Mouse (Mus musculus): ENCODE measurements around the gene Cep131. TPM values are rescaled to one million over a fixed set of nuclear protein-coding genes. Genes with fewer than 3 reads are reported as not detected.

Cep131 gene
- polyA plus RNA-seq, 1 experiment from 2014 or later: 15.5 TPM

DNA sequence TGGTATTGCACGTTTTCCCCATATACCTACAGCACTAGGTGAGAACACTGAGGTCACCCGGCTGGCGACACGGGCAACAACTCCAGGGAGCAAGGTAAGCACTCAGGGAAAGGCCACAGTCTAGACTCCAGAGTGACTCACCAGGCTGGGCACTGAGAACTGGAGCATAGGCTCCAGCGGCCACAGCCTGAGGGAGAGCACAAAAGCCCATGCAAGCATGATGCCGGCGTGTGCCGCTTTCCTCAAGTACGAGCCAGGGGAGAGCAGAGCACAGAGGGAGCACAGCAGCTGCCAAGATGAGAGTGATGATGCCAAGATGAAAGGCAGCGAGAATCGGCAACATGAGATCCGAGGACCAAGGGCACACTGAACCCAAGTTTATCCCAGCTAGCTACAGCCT lies 35.5 kb upstream of the Cep131 start:
- WGBS: 70% methylated on average over 12 of the region's 12 CpGs
- Histone ChIP-seq H3K4me1 (replicated peaks; ENCODE audit: insufficient read depth, low read length) (no peaks in the 10 kb centered on the region), H3K9me3 (replicated peaks; ENCODE audit: low read length) (no peaks in the 10 kb centered on the region), H3K36me3 (ENCODE audit: insufficient read depth, low read length) (peaks cover 36% of the 10 kb centered on the region), H3K27ac (no peak overlapping the region), H3K9ac (ENCODE audit: low read depth, low read length) (no peak overlapping the region), H3K4me2 (ENCODE audit: low read length) (no peak overlapping the region), H3K27me3 (ENCODE audit: insufficient read depth, low read length) (no peaks in the 10 kb centered on the region), H3K4me3 (replicated peaks; ENCODE audit: low read depth, low read length) (no peak overlapping the region)
- ATAC-seq (replicated peaks; ENCODE audit: low FRiP score, low read depth) (0 out of 2 replicates have a peak, but pooled peaks have one; percentile 47), DNase-seq (ENCODE audit: low spot score) (no peak)
- TF ChIP-seq CTCF (IDR thresholded peaks at IDR 0.05; ENCODE audit: low read depth): no peak

DNA sequence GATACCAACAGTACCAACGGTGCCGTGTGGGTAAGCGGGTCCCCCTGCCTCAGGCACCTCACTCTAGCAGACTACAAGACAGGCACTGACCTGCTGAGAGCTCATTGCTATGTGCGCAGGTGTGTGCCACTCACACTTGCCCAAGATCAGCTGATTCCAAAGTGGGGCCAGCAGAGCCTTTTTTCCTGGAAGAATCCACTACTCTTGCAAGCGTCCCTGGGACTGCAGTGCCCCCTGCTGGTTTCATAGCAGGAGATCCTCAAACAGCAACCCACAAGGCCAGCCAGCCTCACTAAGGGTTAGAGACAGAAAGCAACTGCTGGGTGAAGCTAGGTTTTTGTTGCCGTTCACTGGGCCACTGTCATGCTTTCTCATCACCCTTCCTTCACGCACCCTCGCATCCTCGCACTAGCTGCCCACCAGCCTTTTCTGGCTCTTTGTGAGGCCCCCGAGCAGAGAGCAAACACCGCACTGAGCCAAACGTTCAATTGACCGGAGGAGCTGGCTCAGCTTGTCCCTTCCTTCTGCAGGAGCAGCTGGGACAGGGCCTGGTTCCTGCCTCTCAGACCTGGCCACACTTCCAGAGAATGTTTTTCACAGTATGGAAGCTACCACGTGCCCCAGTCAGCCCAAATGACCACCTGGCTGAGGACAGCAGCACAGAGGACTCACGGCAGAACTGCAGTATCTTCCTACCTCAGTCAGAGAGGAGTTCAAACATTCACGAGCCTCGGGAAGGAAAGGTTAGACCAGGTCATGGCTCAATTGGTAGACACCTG lies 34.2 kb upstream of the Cep131 start:
- Histone ChIP-seq H3K4me2 (ENCODE audit: low read length) (no peak overlapping the region), H3K4me1 (replicated peaks; ENCODE audit: insufficient read depth, low read length) (no peaks in the 10 kb centered on the region), H3K9ac (ENCODE audit: low read depth, low read length) (no peak overlapping the region), H3K36me3 (ENCODE audit: insufficient read depth, low read length) (peaks cover 43% of the 10 kb centered on the region; the same call in 1 of the 2 replicates), H3K27me3 (ENCODE audit: insufficient read depth, low read length) (no peaks in the 10 kb centered on the region), H3K27ac (no peak overlapping the region), H3K9me3 (replicated peaks; ENCODE audit: low read length) (no peaks in the 10 kb centered on the region), H3K4me3 (replicated peaks; ENCODE audit: low read depth, low read length) (no peak overlapping the region)
- TF ChIP-seq CTCF (IDR thresholded peaks at IDR 0.05; ENCODE audit: low read depth): peak; percentile 76
- 85% methylated on average over 17 of the region's 17 CpGs for WGBS
- ATAC-seq (replicated peaks; ENCODE audit: low FRiP score, low read depth) (peak; percentile 27; the same call in 1 of the 2 replicates), DNase-seq (ENCODE audit: low spot score) (peak; percentile 66)

DNA sequence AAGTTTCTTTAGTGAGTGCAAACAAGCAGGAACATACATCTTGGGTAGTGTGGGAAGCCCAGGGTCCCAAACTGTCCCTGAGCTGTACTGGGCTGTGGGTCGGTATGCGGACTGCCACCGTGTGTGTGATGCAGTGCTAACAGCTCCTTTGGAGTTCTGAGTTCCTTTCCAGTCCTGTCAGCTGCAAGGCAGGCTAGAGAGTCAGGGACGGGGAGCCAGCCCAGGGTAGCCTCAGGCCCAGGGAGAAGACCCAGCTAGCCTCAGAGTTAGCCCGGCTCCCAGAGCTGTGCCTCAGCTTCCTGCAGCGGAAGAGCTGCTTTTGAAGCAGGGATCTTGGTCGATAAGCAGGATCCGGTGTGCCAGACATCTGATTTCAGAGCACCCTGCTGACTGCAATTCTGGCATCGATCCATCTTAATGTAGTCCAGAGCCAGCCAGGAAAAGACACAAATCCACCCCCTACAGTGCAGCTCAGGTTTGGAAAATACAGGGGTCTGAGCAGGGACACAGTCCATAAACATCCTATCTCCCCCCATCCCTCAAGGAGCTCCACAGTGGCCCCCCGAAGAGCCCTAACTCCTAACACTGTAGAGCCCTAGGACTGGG lies 33.4 kb upstream of the Cep131 start:
- Histone ChIP-seq H3K27me3 (ENCODE audit: insufficient read depth, low read length) (no peaks in the 10 kb centered on the region), H3K27ac (no peak overlapping the region), H3K36me3 (ENCODE audit: insufficient read depth, low read length) (peaks cover 41% of the 10 kb centered on the region; the same call in 1 of the 2 replicates), H3K4me1 (replicated peaks; ENCODE audit: insufficient read depth, low read length) (no peaks in the 10 kb centered on the region), H3K9me3 (replicated peaks; ENCODE audit: low read length) (no peaks in the 10 kb centered on the region), H3K4me2 (ENCODE audit: low read length) (no peak overlapping the region), H3K4me3 (replicated peaks; ENCODE audit: low read depth, low read length) (no peak overlapping the region), H3K9ac (ENCODE audit: low read depth, low read length) (no peak overlapping the region)
- no peak for TF ChIP-seq CTCF (IDR thresholded peaks at IDR 0.05; ENCODE audit: low read depth)
- no peak for DNase-seq (ENCODE audit: low spot score)
- 85% methylated on average over 10 of the region's 10 CpGs for WGBS
- no peak for ATAC-seq (replicated peaks; ENCODE audit: low FRiP score, low read depth)

DNA sequence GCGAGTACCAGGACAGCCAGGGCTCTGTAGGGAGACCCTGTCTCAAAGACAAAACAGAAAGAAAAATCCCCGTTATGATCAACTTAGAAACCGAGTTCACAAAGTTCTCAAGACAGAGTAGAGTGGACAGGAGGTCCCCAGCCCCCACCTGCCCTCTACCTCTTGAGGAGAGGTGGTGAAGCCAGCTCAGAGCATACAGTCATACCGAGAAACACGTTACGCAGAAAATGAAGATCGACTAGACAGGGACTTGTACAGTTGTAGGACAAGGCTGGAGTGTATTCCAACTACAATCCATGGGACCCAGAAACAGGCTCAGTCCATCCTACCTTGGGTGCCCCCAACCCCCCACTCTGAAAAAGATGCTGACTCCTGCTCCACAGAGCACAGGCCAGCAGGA lies 32.5 kb upstream of the Cep131 start:
- Histone ChIP-seq H3K27me3 (ENCODE audit: insufficient read depth, low read length) (no peaks in the 10 kb centered on the region), H3K36me3 (ENCODE audit: insufficient read depth, low read length) (peaks cover 41% of the 10 kb centered on the region; the same call in 1 of the 2 replicates), H3K9me3 (replicated peaks; ENCODE audit: low read length) (no peaks in the 10 kb centered on the region), H3K4me3 (replicated peaks; ENCODE audit: low read depth, low read length) (no peak overlapping the region), H3K4me1 (replicated peaks; ENCODE audit: insufficient read depth, low read length) (no peaks in the 10 kb centered on the region), H3K9ac (ENCODE audit: low read depth, low read length) (no peak overlapping the region), H3K4me2 (ENCODE audit: low read length) (no peak overlapping the region), H3K27ac (no peak overlapping the region)
- no peak for TF ChIP-seq CTCF (IDR thresholded peaks at IDR 0.05; ENCODE audit: low read depth)
- DNase-seq (ENCODE audit: low spot score) (no peak), ATAC-seq (replicated peaks; ENCODE audit: low FRiP score, low read depth) (no peak)
- WGBS: 92% methylated on average over 7 of the region's 7 CpGs

DNA sequence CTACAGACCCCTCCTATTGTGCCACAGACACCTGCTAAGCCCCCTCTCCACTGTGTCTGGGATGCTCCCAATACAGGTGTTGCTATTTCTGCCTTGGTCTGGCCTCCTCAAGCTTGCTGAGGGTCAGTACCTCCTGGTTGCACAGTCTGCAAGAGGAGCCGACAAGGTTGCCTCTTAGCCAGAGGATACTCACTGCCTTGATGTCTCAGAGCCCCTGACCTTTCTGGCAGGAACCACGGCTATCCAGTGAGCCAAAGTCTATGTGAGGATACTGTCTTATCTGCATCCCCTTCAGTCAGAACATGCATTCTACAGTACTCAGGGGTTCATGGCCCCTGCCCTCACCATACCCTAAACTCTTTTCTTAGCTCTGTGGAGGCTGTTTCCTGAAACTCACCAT lies 31.0 kb upstream of the Cep131 start:
- TF ChIP-seq CTCF (IDR thresholded peaks at IDR 0.05; ENCODE audit: low read depth): no peak
- no peaks in the 10 kb centered on the region for H3K27me3 ChIP-seq (ENCODE audit: insufficient read depth, low read length)
- H3K27ac ChIP-seq: no peak overlapping the region
- no peak overlapping the region for H3K4me2 ChIP-seq (ENCODE audit: low read length)
- H3K9me3 ChIP-seq (replicated peaks; ENCODE audit: low read length): no peaks in the 10 kb centered on the region
- no peaks in the 10 kb centered on the region for H3K4me1 ChIP-seq (replicated peaks; ENCODE audit: insufficient read depth, low read length)
- no peak overlapping the region for H3K9ac ChIP-seq (ENCODE audit: low read depth, low read length)
- H3K4me3 ChIP-seq (replicated peaks; ENCODE audit: low read depth, low read length): no peak overlapping the region
- no peak for ATAC-seq (replicated peaks; ENCODE audit: low FRiP score, low read depth)
- no peak for DNase-seq (ENCODE audit: low spot score)
- peaks cover 40% of the 10 kb centered on the region for H3K36me3 ChIP-seq (ENCODE audit: insufficient read depth, low read length)
- 93% methylated on average over 2 of the region's 2 CpGs for WGBS

- Histone ChIP-seq H3K4me1 (replicated peaks; ENCODE audit: insufficient read depth, low read length) (no peaks in the 10 kb centered on the region; the same call in 1 of the 2 replicates), H3K36me3 (ENCODE audit: insufficient read depth, low read length) (peaks cover 40% of the 10 kb centered on the region), H3K4me2 (ENCODE audit: low read length) (no peak overlapping the region), H3K27me3 (ENCODE audit: insufficient read depth, low read length) (no peaks in the 10 kb centered on the region), H3K27ac (no peak overlapping the region), H3K4me3 (replicated peaks; ENCODE audit: low read depth, low read length) (no peak overlapping the region), H3K9ac (ENCODE audit: low read depth, low read length) (no peak overlapping the region), H3K9me3 (replicated peaks; ENCODE audit: low read length) (no peaks in the 10 kb centered on the region)
- DNase-seq (ENCODE audit: low spot score) (no peak), ATAC-seq (replicated peaks; ENCODE audit: low FRiP score, low read depth) (no peak)
- no peak for TF ChIP-seq CTCF (IDR thresholded peaks at IDR 0.05; ENCODE audit: low read depth)
- 85% methylated on average over 21 of the region's 21 CpGs for WGBS
Measured at GRCm38 (mm10) chr11:120114488-120115215, 28.0 kb upstream of the Cep131 start.

All from kidney, postnatal 0 days (tissue).